Mouse (Mus musculus) midbrain, embryonic 11.5 days (tissue): ENCODE measurements around the gene Zg16. TPM values are rescaled to one million over a fixed set of nuclear protein-coding genes. Genes with fewer than 3 reads are reported as not detected.

Experiments
- ATAC-seq: fragments of 200-750 bp; cut with Nextera tagmentation; 2 replicates; pipeline ENCODE4 v1.8.0; 2017; ENCODE audit warnings: moderate TSS enrichment, moderate library complexity; ENCODE audit not compliant: low FRiP score
- DNase-seq: peaks from one replicate; pipeline ENCODE4 v3.0.0; 2015; ENCODE audit warnings: low spot score; ENCODE audit errors: missing footprints
- H3K27ac ChIP-seq: fragments of 300-500 bp; sonication (generic); 2 replicates; pipeline ENCODE4 v1.5.1; 2014; ENCODE audit warnings: low read depth, low read length
- H3K27me3 ChIP-seq: fragments of 300-500 bp; sonication (generic); 2 replicates; pipeline ENCODE4 v1.6.1; 2014; ENCODE audit warnings: mild to moderate bottlenecking, low read length, moderate library complexity, mixed read lengths; ENCODE audit not compliant: control insufficient read depth, insufficient read depth
- H3K36me3 ChIP-seq: fragments of 300-500 bp; sonication (generic); 2 replicates; pipeline ENCODE4 v1.6.1; 2014; ENCODE audit warnings: mild to moderate bottlenecking, low read length, moderate library complexity, mixed read lengths; ENCODE audit not compliant: control insufficient read depth, insufficient read depth
- H3K4me1 ChIP-seq: fragments of 300-500 bp; sonication (generic); 2 replicates; pipeline ENCODE4 v1.6.1; 2014; ENCODE audit warnings: low read length; ENCODE audit not compliant: control insufficient read depth, insufficient read depth
- H3K4me2 ChIP-seq: fragments of 300-500 bp; sonication (generic); 2 replicates; pipeline ENCODE4 v1.6.1; 2014; ENCODE audit warnings: mild to moderate bottlenecking, moderate library complexity
- H3K4me3 ChIP-seq: fragments of 300-500 bp; sonication (generic); 2 replicates; pipeline ENCODE4 v1.5.1; 2014; ENCODE audit warnings: low read depth, low read length
- H3K9ac ChIP-seq: fragments of 300-500 bp; sonication (generic); 2 replicates; pipeline ENCODE4 v1.6.1; 2014; ENCODE audit warnings: low read length
- H3K9me3 ChIP-seq: fragments of 300-500 bp; sonication (generic); 2 replicates; pipeline ENCODE4 v1.6.1; 2016; ENCODE audit warnings: low read length; ENCODE audit not compliant: control insufficient read depth
- WGBS: fragments of 180-500 bp; shearing (Covaris S2); extraction: QIAGEN DNeasy Blood & Tissue Kit; methylation state at CpG from one replicate; pipeline ENCODE4 v1.1.7; 2014; 5-methylcytosine and 5-hydroxymethylcytosine counted together
- polyA plus RNA-seq: library from polyadenylated mRNA; unstranded; fragments of >200 nt; fragmentation: Nextera tagmentation; extraction: Ambion mirVana; gene quantifications from 2 replicates; pipeline ENCODE4 v1.2.1, GENCODE M21; 2014

Zg16 gene
- polyA plus RNA-seq, 1 experiment from 2014 or later: not detected

DNA sequence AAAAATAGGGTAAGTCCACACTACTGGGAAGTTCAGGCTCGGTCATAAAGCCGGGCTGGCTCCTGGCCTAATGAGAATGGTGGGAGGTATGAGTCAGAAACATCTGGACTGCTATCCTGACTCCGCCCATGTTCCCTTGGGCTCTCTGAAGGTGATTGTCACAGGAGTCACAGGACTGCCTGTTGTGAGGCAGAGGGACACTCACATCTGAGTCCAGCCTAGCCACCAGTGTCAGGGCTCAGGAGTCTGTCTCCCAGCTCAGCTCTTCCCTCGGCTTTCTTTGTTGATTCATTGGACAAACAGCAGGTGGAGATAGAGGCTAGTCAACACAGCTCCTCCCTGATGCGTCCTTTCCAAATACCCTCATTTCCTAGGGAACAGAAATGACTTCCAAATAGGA lies 30.8 kb upstream of the Zg16 start:
- Histone ChIP-seq H3K9ac (no peak overlapping the region), H3K27ac (no peak overlapping the region), H3K36me3 (no peaks in the 10 kb centered on the region), H3K9me3 (no peaks in the 10 kb centered on the region), H3K4me3 (no peak overlapping the region), H3K27me3 (no peaks in the 10 kb centered on the region; the same call in 1 of the 2 replicates), H3K4me2 (no peak overlapping the region), H3K4me1 (peaks cover 6% of the 10 kb centered on the region; the same call in 1 of the 2 replicates)
- DNase-seq: peak; percentile 87
- no peak for ATAC-seq
- 58% methylated on average over 5 of the region's 5 CpGs for WGBS

DNA sequence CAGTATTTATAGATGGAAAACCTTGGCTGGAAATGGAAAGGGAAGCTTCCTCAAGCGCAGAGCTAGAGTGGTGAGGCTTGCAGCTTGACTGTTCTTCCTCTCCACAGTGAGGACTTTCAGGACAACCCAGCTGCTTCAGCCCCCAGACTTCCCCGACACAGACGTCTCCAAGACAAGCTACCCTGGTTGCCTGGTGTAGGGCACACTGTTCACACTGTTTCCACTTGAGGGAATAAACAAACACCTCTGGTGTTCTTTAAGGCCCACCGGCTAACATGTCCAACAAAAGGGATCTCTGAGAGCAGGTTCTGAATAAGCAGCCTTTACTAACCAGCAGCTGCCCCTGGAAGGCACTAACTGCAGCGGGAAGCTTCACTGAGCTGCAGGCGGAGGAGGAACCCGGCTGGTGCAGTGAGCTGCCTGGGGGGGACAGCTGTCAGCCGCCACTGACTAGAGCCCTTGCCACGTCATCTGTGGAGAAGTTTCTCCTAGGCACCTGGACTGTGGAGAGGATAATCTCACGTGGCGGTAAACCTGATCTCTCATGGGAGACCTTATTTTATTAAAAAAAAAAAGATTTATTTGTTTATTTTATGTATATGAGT lies 29.3 kb upstream of the Zg16 start:
- no peak overlapping the region for H3K27ac ChIP-seq
- no peaks in the 10 kb centered on the region for H3K36me3 ChIP-seq
- no peak overlapping the region for H3K4me3 ChIP-seq
- H3K27me3 ChIP-seq: no peaks in the 10 kb centered on the region; the same call in 1 of the 2 replicates
- peaks cover 5% of the 10 kb centered on the region; the same call in 1 of the 2 replicates for H3K4me1 ChIP-seq
- DNase-seq: no peak
- WGBS: 50% methylated on average over 11 of the region's 11 CpGs
- H3K9ac ChIP-seq: no peak overlapping the region
- no peak overlapping the region for H3K4me2 ChIP-seq
- no peaks in the 10 kb centered on the region for H3K9me3 ChIP-seq
- ATAC-seq: no peak

DNA sequence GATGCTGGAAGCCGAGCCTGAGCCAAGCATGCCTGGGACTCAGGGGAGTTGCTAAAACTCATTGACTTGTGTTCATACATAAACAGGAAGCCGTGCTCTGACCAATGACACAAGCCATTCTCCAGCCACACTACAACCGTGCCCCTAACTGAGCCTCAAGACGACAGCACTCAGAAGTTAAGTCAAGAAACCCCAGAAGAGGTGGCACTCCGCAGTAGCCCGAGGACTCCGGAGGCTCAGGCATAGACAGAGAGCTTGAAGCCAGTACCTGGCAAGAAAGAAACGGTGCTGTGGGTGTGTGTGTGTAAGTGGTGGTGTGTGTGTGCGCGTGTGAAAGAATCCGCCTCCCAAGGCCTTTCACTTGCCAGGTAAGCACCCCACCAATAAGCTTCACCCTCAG lies 27.8 kb upstream of the Zg16 start:
- H3K9ac ChIP-seq: no peak overlapping the region
- H3K4me3 ChIP-seq: no peak overlapping the region
- no peaks in the 10 kb centered on the region for H3K36me3 ChIP-seq
- no peak overlapping the region for H3K27ac ChIP-seq
- H3K9me3 ChIP-seq: no peaks in the 10 kb centered on the region
- 87% methylated on average over 11 of the region's 11 CpGs for WGBS
- DNase-seq (no peak), ATAC-seq (no peak)
- no peak overlapping the region for H3K4me2 ChIP-seq
- no peaks in the 10 kb centered on the region for H3K4me1 ChIP-seq
- H3K27me3 ChIP-seq: no peaks in the 10 kb centered on the region; the same call in 1 of the 2 replicates

DNA sequence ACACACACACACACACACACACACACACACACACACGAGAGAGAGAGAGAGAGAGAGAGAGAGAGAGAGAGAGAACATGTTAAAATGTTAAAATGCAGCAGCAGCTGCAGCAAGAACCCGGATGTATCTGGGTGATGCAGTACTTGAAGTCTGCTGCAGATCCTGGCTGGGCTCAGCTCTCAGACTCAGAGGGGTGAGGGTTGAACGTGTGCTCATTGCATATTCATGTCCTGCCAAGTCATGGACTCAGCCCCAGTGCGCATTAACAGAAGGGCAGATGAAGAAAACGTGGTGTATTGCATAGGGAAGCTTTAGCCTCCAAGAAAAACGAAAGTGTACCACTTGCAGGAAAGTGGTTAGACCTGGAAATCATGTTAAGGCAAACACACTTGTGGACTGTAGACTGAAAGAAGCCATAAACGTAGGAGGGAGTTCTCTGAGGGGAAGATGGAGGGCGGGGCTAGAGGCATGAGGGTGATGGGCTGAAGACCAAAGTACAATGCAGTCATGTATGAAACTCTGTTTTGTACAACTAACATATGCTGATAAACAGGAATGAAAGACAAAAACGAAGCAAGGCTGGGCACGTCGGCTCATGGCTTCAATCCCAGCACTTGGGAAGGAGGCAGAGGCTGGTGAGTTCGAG lies 26.6 kb upstream of the Zg16 start:
- H3K27ac ChIP-seq: no peak overlapping the region
- no peaks in the 10 kb centered on the region for H3K36me3 ChIP-seq
- H3K4me2 ChIP-seq: no peak overlapping the region
- H3K9me3 ChIP-seq: no peaks in the 10 kb centered on the region
- WGBS: 58% methylated on average over 12 of the region's 12 CpGs
- no peaks in the 10 kb centered on the region for H3K27me3 ChIP-seq
- H3K9ac ChIP-seq: no peak overlapping the region
- no peak for DNase-seq
- no peak overlapping the region for H3K4me3 ChIP-seq
- no peak for ATAC-seq
- no peaks in the 10 kb centered on the region for H3K4me1 ChIP-seq

DNA sequence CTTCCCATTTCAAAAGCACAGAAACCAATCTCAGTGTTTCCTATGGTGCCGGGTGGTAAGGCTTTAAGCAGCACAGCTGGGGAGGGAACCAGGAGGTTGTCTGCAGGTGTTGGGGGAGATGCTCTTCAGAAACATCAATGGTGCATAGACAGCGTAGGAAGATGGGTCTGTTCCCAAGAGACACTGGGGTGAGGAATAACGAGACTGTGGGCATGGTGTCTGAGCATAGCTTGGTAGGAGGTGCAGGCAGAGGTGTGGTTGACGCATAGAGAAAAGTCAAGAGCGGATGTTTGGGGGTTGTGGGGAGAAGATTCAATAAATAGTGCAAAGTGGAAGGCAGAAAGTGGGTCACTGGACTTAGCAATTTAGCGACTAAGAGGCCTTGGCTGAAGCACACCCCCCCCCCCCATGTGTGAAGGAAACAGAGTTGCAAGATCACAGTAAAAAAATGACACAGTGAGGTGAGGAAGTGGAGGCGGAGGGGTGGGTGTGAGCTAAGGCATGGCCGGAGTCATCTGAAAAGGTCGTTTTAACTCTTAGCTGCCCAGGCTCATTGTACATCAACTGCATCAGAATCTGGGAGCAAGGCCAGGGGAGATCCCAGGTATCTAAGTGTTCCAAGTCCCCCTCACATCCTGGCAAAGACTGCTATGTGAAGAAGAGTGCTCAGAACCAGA lies 25.9 kb upstream of the Zg16 start:
- Histone ChIP-seq H3K27ac (no peak overlapping the region), H3K9me3 (no peaks in the 10 kb centered on the region), H3K27me3 (no peaks in the 10 kb centered on the region), H3K4me3 (no peak overlapping the region), H3K4me1 (no peaks in the 10 kb centered on the region), H3K9ac (no peak overlapping the region), H3K4me2 (no peak overlapping the region), H3K36me3 (no peaks in the 10 kb centered on the region)
- DNase-seq (no peak), ATAC-seq (no peak)
- WGBS: 48% methylated on average over 9 of the region's 9 CpGs

DNA sequence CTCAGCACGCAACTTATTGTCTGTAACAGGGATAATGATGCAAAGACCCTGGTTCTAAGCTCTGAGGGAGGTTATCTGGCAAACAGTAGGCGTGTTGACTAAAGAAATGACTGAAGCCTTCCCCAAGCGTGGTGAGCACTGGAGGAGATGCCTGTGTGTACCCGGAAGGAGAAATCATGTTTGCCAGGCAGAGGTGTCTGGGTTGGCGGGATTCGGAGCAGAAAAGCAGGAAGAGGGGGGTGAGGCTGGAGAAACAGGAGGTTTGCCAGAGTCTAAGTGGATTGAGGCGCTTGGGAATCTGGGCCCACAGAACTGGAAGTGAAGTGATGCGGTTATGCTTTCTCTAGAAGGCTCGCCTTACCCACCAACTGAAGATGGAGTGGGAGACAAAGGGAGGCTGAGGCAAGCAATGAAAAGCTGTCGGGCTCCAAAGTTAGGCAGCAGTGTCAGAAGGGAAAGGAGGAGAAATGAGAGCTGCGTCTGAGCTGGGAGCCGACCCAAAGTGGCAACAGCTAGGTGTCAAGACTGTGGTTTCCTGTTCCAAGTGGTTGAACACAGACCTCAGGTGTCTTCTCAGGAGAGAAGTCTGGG lies 25.2 kb upstream of the Zg16 start:
- Histone ChIP-seq H3K4me3 (no peak overlapping the region), H3K27ac (no peak overlapping the region), H3K27me3 (no peaks in the 10 kb centered on the region), H3K4me1 (no peaks in the 10 kb centered on the region), H3K9ac (no peak overlapping the region), H3K9me3 (no peaks in the 10 kb centered on the region), H3K4me2 (no peak overlapping the region), H3K36me3 (no peaks in the 10 kb centered on the region)
- DNase-seq: no peak
- ATAC-seq: no peak
- 86% methylated on average over 12 of the region's 12 CpGs for WGBS

DNA sequence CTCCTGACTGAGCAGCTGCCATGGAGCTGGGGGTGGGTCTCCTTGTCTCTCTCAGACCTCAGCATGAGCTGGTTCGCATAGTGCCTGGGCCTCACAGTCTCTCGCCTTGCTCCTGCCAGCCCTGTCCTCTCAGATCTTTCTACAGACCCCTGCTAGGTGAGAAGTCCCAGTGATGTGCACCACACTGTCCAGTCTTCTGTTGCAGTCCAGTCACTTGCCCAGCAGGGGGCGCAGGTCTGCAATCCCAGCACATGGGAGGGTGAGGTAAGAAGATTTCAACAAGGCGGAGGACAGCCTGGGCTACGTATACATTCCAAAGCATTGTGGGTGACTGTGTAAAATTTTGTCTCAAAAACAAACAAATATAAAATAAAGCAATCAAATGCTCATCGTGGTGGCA lies 24.3 kb upstream of the Zg16 start:
- ATAC-seq (0 out of 2 replicates have a peak, but pooled peaks have one; percentile 36), DNase-seq (no peak)
- Histone ChIP-seq H3K4me3 (no peak overlapping the region), H3K4me1 (no peaks in the 10 kb centered on the region), H3K9me3 (no peaks in the 10 kb centered on the region), H3K9ac (no peak overlapping the region), H3K27ac (no peak overlapping the region), H3K4me2 (no peak overlapping the region), H3K36me3 (no peaks in the 10 kb centered on the region), H3K27me3 (no peaks in the 10 kb centered on the region)
- WGBS: 44% methylated on average over 6 of the region's 6 CpGs

DNA sequence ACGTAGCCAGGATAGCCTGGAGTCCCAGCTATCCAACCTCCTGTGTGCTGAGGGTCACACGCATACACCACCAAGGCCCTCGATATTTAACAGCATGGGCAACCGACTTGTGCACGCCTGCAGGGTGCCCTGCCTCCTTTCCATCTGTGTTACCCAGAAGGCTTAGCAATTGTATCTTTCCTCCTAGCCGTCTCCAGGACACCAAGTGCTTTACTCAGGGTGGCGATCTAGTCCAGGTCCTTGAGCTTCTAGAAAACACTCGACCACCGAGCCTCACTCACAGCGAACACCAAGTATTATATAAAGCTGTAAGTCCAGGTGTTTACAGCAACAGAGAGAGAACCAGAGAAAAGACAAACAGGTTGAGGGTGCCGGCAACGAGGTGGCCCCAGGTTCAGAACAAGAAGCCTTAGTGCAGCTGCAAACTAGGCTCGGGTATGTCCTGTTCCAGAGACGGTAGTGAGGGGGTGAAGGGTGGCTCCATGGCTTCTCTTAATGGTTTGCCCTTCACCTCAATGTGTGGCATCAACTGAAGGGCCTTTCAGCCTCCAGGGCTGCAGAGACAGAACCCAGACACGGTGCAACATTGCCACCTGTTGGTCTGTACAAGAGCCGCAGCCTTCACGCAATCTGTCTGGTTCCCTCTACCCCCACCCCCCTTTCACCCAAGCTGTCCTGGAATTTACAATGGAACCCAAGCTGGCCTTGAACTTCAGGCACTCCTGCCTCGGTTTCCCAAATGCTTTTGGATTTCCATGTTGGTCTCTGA lies 23.3 kb upstream of the Zg16 start:
- DNase-seq (peak; percentile 98), ATAC-seq (peak; percentile 65; the same call in 1 of the 2 replicates)
- 52% methylated on average over 18 of the region's 18 CpGs for WGBS
- no peaks in the 10 kb centered on the region for H3K36me3 ChIP-seq
- H3K4me3 ChIP-seq: no peak overlapping the region
- H3K9me3 ChIP-seq: no peaks in the 10 kb centered on the region
- no peaks in the 10 kb centered on the region for H3K4me1 ChIP-seq
- no peaks in the 10 kb centered on the region for H3K27me3 ChIP-seq
- no peak overlapping the region for H3K4me2 ChIP-seq
- no peak overlapping the region for H3K27ac ChIP-seq
- H3K9ac ChIP-seq: no peak overlapping the region
